Mouse (Mus musculus): ENCODE data around the gene Fyb2.

GRCm38 (mm10) chr4:105051291-105051690 lies 138.0 kb downstream of the Fyb2 start:
- no peak for TF ChIP-seq CTCF (IDR thresholded peaks at IDR 0.05; ENCODE audit: extremely low read depth, insufficient read depth, insufficient read length, insufficient replicate concordance)
- no peak for TF ChIP-seq POLR2A (IDR thresholded peaks at IDR 0.05; ENCODE audit: low read depth, low read length)
